ENCODE assay signal across 20 mouse cellular contexts in genomic region chr1:80646602-80647001, GRCm38 (mm10).
DNase-seq lines count a peak whose midpoint lies in the region; ATAC-seq lines count a peak whose summit lies in the region.
"Had no signal": no experiment of that assay in that cellular context is flagged by ENCODE, and none has a peak within 500 bp of the region (broad histone marks: within the 10 kb centered on the region; RNA-seq: fewer than 3 reads in every experiment).

No protein-coding gene starts in this region.

- peak; percentile 28 to 31 for DNase-seq in B cell, adult 2 months
- peak; percentile 35 for DNase-seq in CD4-positive, CD25-positive, alpha-beta regulatory T cell, adult 2 months (ENCODE audit: low read depth, low spot score)
- no peak for DNase-seq in natural killer cell, adult 2 months (ENCODE audit: low spot score in 2 of 2)
- no peak for DNase-seq in cerebellum, postnatal 36 days
- no peak for DNase-seq in lung, postnatal 4 days
- DNase-seq: adrenal gland, postnatal 25 days; cerebellum, adult 9-10 months; heart, postnatal 4 days; kidney, postnatal 25 days; liver, embryonic 13.5 days; lung, adult 2 months; lung, postnatal 36 days; right cerebral cortex, adult 18-20 months; right cerebral cortex, postnatal 4 days; thymus, postnatal 14 days had no signal

- peak; percentile 88 for ATAC-seq in common myeloid progenitor, adult 5-6 weeks (replicated peaks; ENCODE audit: low read depth, poor library complexity, severe bottlenecking)
- peak; percentile 81 for ATAC-seq in megakaryocyte progenitor cell, adult 5-6 weeks (replicated peaks; ENCODE audit: poor library complexity)
- no peak for ATAC-seq in frontal cortex, adult (ENCODE audit: low TSS enrichment)
- ATAC-seq: forebrain, embryonic 13.5 days; intestine, embryonic 15.5 days had no signal

Comparison
In these comparisons a context has a peak if more than half of its experiments do, and no peak if none do; other contexts are left out.
1. DNase-seq: peak in B cell, adult 2 months (2 of 2) and CD4-positive, CD25-positive, alpha-beta regulatory T cell, adult 2 months (single experiment); none in natural killer cell, adult 2 months (0 of 2), cerebellum, postnatal 36 days (0 of 2) and lung, postnatal 4 days (0 of 2).